Mouse (Mus musculus) ES-E14 (cell line): ENCODE results near the gene Gpsm2.
A peak's percentile ranks its signal among the peaks of the same experiment; 100 is the strongest.

Experiments
- CHD2 ChIP-seq: IDR thresholded peaks from 2 replicates; pipeline ENCODE4 v1.6.1; 2014; ENCODE audit warnings: mild to moderate bottlenecking, low read depth, low read length, inconsistent platforms
- HCFC1 ChIP-seq: IDR thresholded peaks from 2 replicates; pipeline ENCODE4 v1.6.1; 2012; ENCODE audit warnings: low read length, inconsistent platforms, borderline replicate concordance; ENCODE audit not compliant: insufficient read depth
- MAFK ChIP-seq: IDR thresholded peaks from 2 replicates; pipeline ENCODE4 v1.6.1; 2014; ENCODE audit warnings: mild to moderate bottlenecking, low read depth, low read length, inconsistent platforms; ENCODE audit not compliant: insufficient read depth
- ZC3H11A ChIP-seq: IDR thresholded peaks from 2 replicates; pipeline ENCODE4 v1.6.1; 2012; ENCODE audit warnings: low read depth, mild to moderate bottlenecking, inconsistent platforms, low read length, borderline replicate concordance
- ZNF384 ChIP-seq: IDR thresholded peaks from 2 replicates; pipeline ENCODE4 v1.6.1; 2012; ENCODE audit warnings: low read depth, low read length, inconsistent platforms

GRCm38 (mm10) chr3:108653710-108654379, 68.3 kb downstream of the Gpsm2 start, which contains the start of gene Clcc1:
- TF ChIP-seq ZC3H11A (no peak), ZNF384 (no peak), MAFK (no peak), HCFC1 (peak; percentile 80), CHD2 (0 out of 2 replicates have a peak, but pooled peaks have one; percentile 18)
